Mouse (Mus musculus) megakaryocyte, embryonic 14.5 days (primary cell): ENCODE data around the gene Abcg1.

Experiments
- FLI1 ChIP-seq: IDR thresholded peaks from 2 replicates; pipeline ENCODE4 v1.6.1; 2012; ENCODE audit warnings: low read length, inconsistent platforms, mixed read lengths
- GATA1 ChIP-seq: IDR thresholded peaks from 3 replicates; pipeline ENCODE4 v1.6.1; 2012; ENCODE audit warnings: mixed read lengths, low read length, inconsistent platforms, borderline replicate concordance

- TF ChIP-seq FLI1 (no peak), GATA1 (no peak)
Measured at GRCm38 (mm10) chr17:31058745-31059085, 1.2 kb downstream of the Abcg1 start.
